Mouse (Mus musculus) CH12.LX (cell line): ENCODE data around the gene Ephx1. TPM values are rescaled to one million over a fixed set of nuclear protein-coding genes. Genes with fewer than 3 reads are reported as not detected.

Experiments used
- DNase-seq: peaks from one replicate; pipeline ENCODE4 v3.0.0-alpha.2; 2013; ENCODE audit errors: extremely low read depth
- H3K27ac ChIP-seq: 2 replicates; pipeline ENCODE4 v1.5.1; 2012; ENCODE audit warnings: low read depth, mild to moderate bottlenecking, control low read depth, moderate library complexity; ENCODE audit not compliant: insufficient read depth
- H3K27me3 ChIP-seq: replicated peaks from 2 replicates; pipeline ENCODE3; 2012; ENCODE audit warnings: inconsistent platforms
- H3K36me3 ChIP-seq, 2 experiments: replicated peaks in 1 of 2; 2 replicates each; pipeline versions ENCODE3 to v1.6.1; 2012; ENCODE audit warnings: inconsistent platforms in 1 of 2, low read length in 1 of 2, mild to moderate bottlenecking in 1 of 2, mixed read lengths in 1 of 2, moderate library complexity in 1 of 2; ENCODE audit not compliant: control insufficient read depth in 1 of 2, insufficient read depth in 1 of 2
- H3K4me1 ChIP-seq, 2 experiments: 2 replicates each; pipeline ENCODE4 v1.6.1; 2012; ENCODE audit warnings: inconsistent platforms in 1 of 2, moderate library complexity in 1 of 2; ENCODE audit not compliant: insufficient read depth in 2 of 2, control insufficient read depth in 1 of 2
- H3K4me2 ChIP-seq: 2 replicates; pipeline ENCODE4 v1.6.1; 2012; ENCODE audit warnings: low read depth, mild to moderate bottlenecking, control low read depth; ENCODE audit not compliant: poor library complexity, insufficient read depth, severe bottlenecking
- H3K4me3 ChIP-seq, 3 experiments: fragments of 150-350 bp in 1 of 3; sonication (generic) in 1 of 3; replicated peaks in 1 of 3; 2 replicates each; pipeline versions ENCODE3 to v1.5.1; 2011 to 2012; ENCODE audit warnings: low read depth in 2 of 3, low read length in 2 of 3, mild to moderate bottlenecking in 2 of 3, moderate library complexity in 2 of 3, control low read depth in 1 of 3, improper control_type of control experiment in 1 of 3, inconsistent platforms in 1 of 3, mixed read lengths in 1 of 3; ENCODE audit not compliant: poor library complexity in 1 of 3
- H3K79me2 ChIP-seq: replicated peaks from 2 replicates; pipeline ENCODE4 v1.6.1; 2012; ENCODE audit warnings: mild to moderate bottlenecking, moderate library complexity; ENCODE audit not compliant: control insufficient read depth, poor library complexity, insufficient read depth, severe bottlenecking; ENCODE audit errors: extremely low read depth
- H3K9ac ChIP-seq: 2 replicates; pipeline ENCODE4 v1.6.1; 2012; ENCODE audit warnings: low read depth, mild to moderate bottlenecking, control low read depth, moderate library complexity; ENCODE audit not compliant: insufficient read depth
- H3K9me3 ChIP-seq: replicated peaks from 2 replicates; pipeline ENCODE3; 2012; ENCODE audit warnings: low read length, inconsistent platforms, mixed read lengths
- CHD2 ChIP-seq: IDR thresholded peaks from 2 replicates; pipeline ENCODE4 v1.6.1; 2011; ENCODE audit warnings: low read length, improper control_type of control experiment
- CTCF ChIP-seq, 2 experiments: IDR thresholded peaks in 1 of 2; conservative IDR thresholded peaks in 1 of 2; 2 replicates each; pipeline ENCODE4 v1.5.1; 2011 to 2012; ENCODE audit warnings: low read depth in 2 of 2, low read length in 2 of 2, improper control_type of control experiment in 1 of 2, inconsistent platforms in 1 of 2, mild to moderate bottlenecking in 1 of 2, moderate library complexity in 1 of 2
- ELF1 ChIP-seq: IDR thresholded peaks from 2 replicates; pipeline ENCODE4 v1.6.1; 2014; ENCODE audit warnings: low read depth, mild to moderate bottlenecking, inconsistent platforms, low read length, improper control_type of control experiment
- EP300 ChIP-seq: IDR thresholded peaks from 2 replicates; pipeline ENCODE4 v1.6.1; 2011; ENCODE audit warnings: low read length, improper control_type of control experiment
- ETS1 ChIP-seq: conservative IDR thresholded peaks from 2 replicates; pipeline ENCODE4 v1.6.1; 2012; ENCODE audit warnings: low read depth, mild to moderate bottlenecking, inconsistent platforms, low read length, improper control_type of control experiment, moderate library complexity
- HCFC1 ChIP-seq: IDR thresholded peaks from 2 replicates; pipeline ENCODE4 v1.6.1; 2012; ENCODE audit warnings: low read depth, mild to moderate bottlenecking, inconsistent platforms, low read length, improper control_type of control experiment
- JUN ChIP-seq: IDR thresholded peaks from 2 replicates; pipeline ENCODE4 v1.6.1; 2011; ENCODE audit warnings: low read depth, mild to moderate bottlenecking, low read length, improper control_type of control experiment, moderate library complexity; ENCODE audit not compliant: insufficient read depth
- JUND ChIP-seq: conservative IDR thresholded peaks from 2 replicates; pipeline ENCODE4 v1.6.1; 2011; ENCODE audit warnings: low read depth, low read length, improper control_type of control experiment
- KAT2A ChIP-seq: IDR thresholded peaks from 2 replicates; pipeline ENCODE4 v1.6.1; 2012; ENCODE audit warnings: low read length, improper control_type of control experiment, inconsistent platforms; ENCODE audit not compliant: insufficient replicate concordance
- MAX ChIP-seq: IDR thresholded peaks from 2 replicates; pipeline ENCODE4 v1.6.1; 2011; ENCODE audit warnings: low read length, improper control_type of control experiment
- MAZ ChIP-seq: IDR thresholded peaks from 2 replicates; pipeline ENCODE4 v1.6.1; 2012; ENCODE audit warnings: low read depth, mild to moderate bottlenecking, inconsistent platforms, low read length, improper control_type of control experiment, moderate library complexity
- MEF2A ChIP-seq: IDR thresholded peaks from 2 replicates; pipeline ENCODE4 v1.6.1; 2014; ENCODE audit warnings: low read depth, mild to moderate bottlenecking, inconsistent platforms, low read length, improper control_type of control experiment, borderline replicate concordance
- NRF1 ChIP-seq: IDR thresholded peaks from 2 replicates; pipeline ENCODE4 v1.6.1; 2014; ENCODE audit warnings: low read depth, mild to moderate bottlenecking, inconsistent platforms, low read length, improper control_type of control experiment, moderate library complexity
- POLR2A ChIP-seq: IDR thresholded peaks from 2 replicates; pipeline ENCODE4 v1.6.1; 2011; ENCODE audit warnings: low read depth, mild to moderate bottlenecking, improper control_type of control experiment, low read length
- POLR2AphosphoS2 ChIP-seq: IDR thresholded peaks from 2 replicates; pipeline ENCODE4 v1.6.1; 2011; ENCODE audit warnings: low read depth, low read length, improper control_type of control experiment
- RCOR1 ChIP-seq: conservative IDR thresholded peaks from 2 replicates; pipeline ENCODE4 v1.6.1; 2012; ENCODE audit warnings: low read depth, mild to moderate bottlenecking, inconsistent platforms, low read length, improper control_type of control experiment
- UBTF ChIP-seq: IDR thresholded peaks from 2 replicates; pipeline ENCODE4 v1.6.1; 2012; ENCODE audit warnings: low read depth, mild to moderate bottlenecking, inconsistent platforms, low read length, improper control_type of control experiment, moderate library complexity
- USF1 ChIP-seq: IDR thresholded peaks from 2 replicates; pipeline ENCODE4 v1.6.1; 2014; ENCODE audit warnings: low read depth, mild to moderate bottlenecking, inconsistent platforms, low read length, improper control_type of control experiment
- USF2 ChIP-seq: conservative IDR thresholded peaks from 2 replicates; pipeline ENCODE4 v1.6.1; 2011; ENCODE audit warnings: low read depth, low read length, improper control_type of control experiment
- ZMIZ1 ChIP-seq: IDR thresholded peaks from 2 replicates; pipeline ENCODE4 v1.6.1; 2012; ENCODE audit warnings: low read depth, mild to moderate bottlenecking, inconsistent platforms, low read length, improper control_type of control experiment
- ZNF384 ChIP-seq: IDR thresholded peaks from 2 replicates; pipeline ENCODE4 v1.6.1; 2012; ENCODE audit warnings: low read depth, low read length, improper control_type of control experiment, inconsistent platforms
- dilution Hi-C: fragments of 300-500 bp; cut with MboI; formaldehyde crosslinking; loops from 2 replicates; pipeline ENCODE4 v1.14.3; 2020; ENCODE audit warnings: low sequenced_read_pairs; ENCODE audit not compliant: extremely low pct_unique_long_range_greater_than_20kb, extremely low pct_ligation_motif_present
- in situ Hi-C: fragments of 300-500 bp; cut with MboI; formaldehyde crosslinking; loops from 3 replicates; pipeline ENCODE4 v1.14.3; 2019; ENCODE audit warnings: low sequenced_read_pairs, low pct_ligation_motif_present, low pct_unique_long_range_greater_than_20kb, mixed read lengths
- polyA plus RNA-seq: library from polyadenylated mRNA; unstranded; fragments of >175 nt; gene quantifications from 2 replicates; pipeline ENCODE4 v1.2.1, GENCODE M21; 2012; ENCODE audit warnings: low read depth; ENCODE audit not compliant: insufficient read length
- total RNA-seq, 2 experiments: library from RNA; depleted of rRNA; stranded (reverse); fragments of 300-350 nt in 1 of 2; fragments of >200 nt in 1 of 2; gene quantifications; 2 replicates each; pipeline ENCODE4 v1.2.3; 2012 to 2014

Gene Ephx1
- total and polyA plus RNA-seq, 3 experiments: 10.7 to 20.7 (median 12.0) TPM

GRCm38 (mm10) chr1:180958797-180959196 lies 61.9 kb downstream of the Ephx1 start:
- no peak for DNase-seq
- H3K27ac ChIP-seq: no peak overlapping the region
- TF ChIP-seq ZNF384 (peak; percentile 33; the same call in 1 of the 2 replicates), JUN (no peak)
- H3K4me1 ChIP-seq: peaks cover 6 to 19% of the 10 kb centered on the region in 2 experiments; a peak in 3 of 4 replicates
- in situ Hi-C loops (no loop called here), dilution Hi-C loops (no loop called here)
- H3K79me2 ChIP-seq: no peaks in the 10 kb centered on the region
- no peak overlapping the region for H3K4me3 ChIP-seq
- peaks cover 0 to 50% of the 10 kb centered on the region in 2 experiments for H3K36me3 ChIP-seq
- no peak overlapping the region for H3K9ac ChIP-seq
- H3K4me2 ChIP-seq: no peak overlapping the region
- H3K27me3 ChIP-seq: no peaks in the 10 kb centered on the region
- H3K9me3 ChIP-seq: no peaks in the 10 kb centered on the region

- Histone ChIP-seq H3K4me3 (no peak overlapping the region), H3K79me2 (no peaks in the 10 kb centered on the region), H3K9ac (no peak overlapping the region), H3K27me3 (no peaks in the 10 kb centered on the region), H3K36me3 (peaks cover 0 to 48% of the 10 kb centered on the region in 2 experiments), H3K9me3 (no peaks in the 10 kb centered on the region), H3K4me2 (no peak overlapping the region)
- DNase-seq: no peak
- in situ Hi-C loops: no loop called here
- TF ChIP-seq JUND: no peak
- no peak for TF ChIP-seq ELF1
- TF ChIP-seq HCFC1: no peak
- TF ChIP-seq POLR2A: no peak
- no peak for TF ChIP-seq ZMIZ1
- no peak for TF ChIP-seq USF1
- no peak for TF ChIP-seq NRF1
- TF ChIP-seq RCOR1: no peak
- no peak for TF ChIP-seq MAX
- TF ChIP-seq EP300: no peak
- no peak for TF ChIP-seq KAT2A
- no peak for TF ChIP-seq POLR2AphosphoS2
- TF ChIP-seq JUN: no peak
- TF ChIP-seq, all 38 proteins: peak for 0
- dilution Hi-C loops: no loop called here
- Histone ChIP-seq H3K4me1 (peaks cover 6 to 19% of the 10 kb centered on the region in 2 experiments; a peak in 3 of 4 replicates), H3K27ac (no peak overlapping the region)
Observed at GRCm38 (mm10) chr1:180957989-180958388, 62.7 kb downstream of the Ephx1 start.

GRCm38 (mm10) chr1:180956973-180957381 lies 63.7 kb downstream of the Ephx1 start:
- Histone ChIP-seq H3K4me3 (no peak overlapping the region), H3K36me3 (peaks cover 0 to 41% of the 10 kb centered on the region in 2 experiments), H3K27me3 (no peaks in the 10 kb centered on the region), H3K4me1 (peaks cover 6 to 19% of the 10 kb centered on the region in 2 experiments; a peak in 3 of 4 replicates), H3K9me3 (no peaks in the 10 kb centered on the region), H3K4me2 (no peak overlapping the region), H3K79me2 (no peaks in the 10 kb centered on the region), H3K27ac (no peak overlapping the region), H3K9ac (no peak overlapping the region)
- no peak for DNase-seq
- TF ChIP-seq USF2 (no peak), NRF1 (no peak), ZMIZ1 (no peak), MAZ (no peak), ETS1 (no peak), CHD2 (no peak), MEF2A (no peak), POLR2A (no peak), MAX (no peak), CTCF (conservative IDR thresholded peaks at IDR 0.05 in 1 of 2, IDR thresholded peaks at IDR 0.05 in 1 of 2; ENCODE audit: low read depth in 2 of 2, low read length in 2 of 2) (no peak), UBTF (no peak)
- in situ Hi-C loops: no loop called here
- dilution Hi-C loops: no loop called here
